Mouse (Mus musculus) heart, postnatal 0 days (tissue): ENCODE measurements around the gene Slc25a21. TPM values are rescaled to one million over a fixed set of nuclear protein-coding genes. Genes with fewer than 3 reads are reported as not detected.

Source experiments
- ATAC-seq: fragments of 200-750 bp; cut with Nextera tagmentation; 2 replicates; pipeline ENCODE4 v1.8.0; 2017; ENCODE audit warnings: low read depth, moderate number of reproducible peaks, moderate library complexity; ENCODE audit not compliant: insufficient read depth
- DNase-seq: peaks from one replicate; pipeline ENCODE4 v3.0.0-alpha.2; 2016; ENCODE audit warnings: low spot score
- H3K27ac ChIP-seq: fragments of 300-500 bp; sonication (generic); 2 replicates; pipeline ENCODE4 v1.5.1; 2014; ENCODE audit warnings: low read depth, mild to moderate bottlenecking
- H3K27me3 ChIP-seq: fragments of 300-500 bp; sonication (generic); 2 replicates; pipeline ENCODE4 v1.6.1; 2014; ENCODE audit warnings: low read length, mixed read lengths; ENCODE audit not compliant: control insufficient read depth, insufficient read depth
- H3K36me3 ChIP-seq: fragments of 300-500 bp; sonication (generic); replicated peaks from 2 replicates; pipeline ENCODE4 v1.6.1; 2014; ENCODE audit warnings: low read length, mixed read lengths; ENCODE audit not compliant: control insufficient read depth, insufficient read depth
- H3K4me1 ChIP-seq: fragments of 300-500 bp; sonication (generic); 2 replicates; pipeline ENCODE4 v1.6.1; 2014; ENCODE audit warnings: antibody characterized with exemption; ENCODE audit not compliant: control insufficient read depth, insufficient read depth
- H3K4me2 ChIP-seq: fragments of 300-500 bp; sonication (generic); 2 replicates; pipeline ENCODE4 v1.6.1; 2014; ENCODE audit warnings: low read depth, mild to moderate bottlenecking, low read length, moderate library complexity
- H3K4me3 ChIP-seq: fragments of 300-500 bp; sonication (generic); 2 replicates; pipeline ENCODE4 v1.5.1; 2014; ENCODE audit warnings: low read depth, low read length
- H3K9ac ChIP-seq: fragments of 300-500 bp; sonication (generic); replicated peaks from 2 replicates; pipeline ENCODE4 v1.6.1; 2014; ENCODE audit warnings: low read depth, low read length, mixed read lengths
- H3K9me3 ChIP-seq: fragments of 300-500 bp; sonication (generic); replicated peaks from 2 replicates; pipeline ENCODE4 v1.6.1; 2016; ENCODE audit warnings: low read length; ENCODE audit not compliant: control insufficient read depth
- CTCF ChIP-seq: IDR thresholded peaks from 2 replicates; pipeline ENCODE4 v1.5.1; 2016; ENCODE audit warnings: antibody characterized with exemption, control low read depth, low read depth
- EP300 ChIP-seq: IDR thresholded peaks from 2 replicates; pipeline ENCODE4 v1.6.1; 2016; ENCODE audit warnings: antibody characterized with exemption, low read depth
- WGBS: fragments of 180-500 bp; shearing (Covaris S2); extraction: QIAGEN DNeasy Blood & Tissue Kit; methylation state at CpG from one replicate; pipeline ENCODE4 v1.1.7; 2014; 5-methylcytosine and 5-hydroxymethylcytosine counted together
- polyA plus RNA-seq: library from polyadenylated mRNA; unstranded; fragments of >200 nt; fragmentation: Nextera tagmentation; extraction: Ambion mirVana; gene quantifications from 2 replicates; pipeline ENCODE4 v1.2.1, GENCODE M21; 2015
- total RNA-seq: library from RNA; depleted of rRNA; stranded (reverse); fragments of >200 nt; gene quantifications from 2 replicates; pipeline ENCODE4 v1.2.3, GENCODE M21; 2014; ENCODE audit warnings: low replicate concordance

The Slc25a21 gene
- total and polyA plus RNA-seq, 2 experiments from 2014 or later = 0.31 TPM; not detected in 1

GRCm38 (mm10) chr12:57158266-57158665, 39.0 kb downstream of the Slc25a21 start:
- DNase-seq (no peak), ATAC-seq (no peak)
- H3K4me2 ChIP-seq = no peak overlapping the region
- no peaks in the 10 kb centered on the region for H3K36me3 ChIP-seq
- H3K9ac ChIP-seq = no peak overlapping the region
- H3K9me3 ChIP-seq = no peaks in the 10 kb centered on the region
- H3K4me3 ChIP-seq = no peak overlapping the region
- TF ChIP-seq EP300 (no peak), CTCF (peak; percentile 19; the same call in 1 of the 2 replicates)
- H3K27me3 ChIP-seq = no peaks in the 10 kb centered on the region
- H3K4me1 ChIP-seq = no peaks in the 10 kb centered on the region
- H3K27ac ChIP-seq = no peak overlapping the region
- WGBS = 35% methylated on average over 3 of the region's 3 CpGs

GRCm38 (mm10) chr12:57138937-57139336, 58.3 kb downstream of the Slc25a21 start:
- WGBS = 65% methylated on average over 1 of the region's 1 CpGs
- no peaks in the 10 kb centered on the region for H3K36me3 ChIP-seq
- no peaks in the 10 kb centered on the region for H3K9me3 ChIP-seq
- ATAC-seq (no peak), DNase-seq (no peak)
- H3K27me3 ChIP-seq = no peaks in the 10 kb centered on the region
- no peaks in the 10 kb centered on the region for H3K4me1 ChIP-seq
- H3K4me3 ChIP-seq = no peak overlapping the region
- TF ChIP-seq CTCF (no peak), EP300 (no peak)
- no peak overlapping the region for H3K4me2 ChIP-seq
- H3K9ac ChIP-seq = no peak overlapping the region
- H3K27ac ChIP-seq = no peak overlapping the region

- H3K4me1 ChIP-seq = no peaks in the 10 kb centered on the region
- TF ChIP-seq CTCF (no peak), EP300 (no peak)
- ATAC-seq = no peak
- H3K4me2 ChIP-seq = no peak overlapping the region
- H3K4me3 ChIP-seq = no peak overlapping the region
- H3K36me3 ChIP-seq = no peaks in the 10 kb centered on the region
- H3K9ac ChIP-seq = no peak overlapping the region
- no peaks in the 10 kb centered on the region for H3K9me3 ChIP-seq
- H3K27me3 ChIP-seq = no peaks in the 10 kb centered on the region
- DNase-seq = no peak
- 79% methylated on average over 2 of the region's 2 CpGs for WGBS
- H3K27ac ChIP-seq = no peak overlapping the region
Observed at GRCm38 (mm10) chr12:57137809-57138208, 59.5 kb downstream of the Slc25a21 start.

GRCm38 (mm10) chr12:57118602-57119001, 78.7 kb downstream of the Slc25a21 start:
- WGBS = 27% methylated on average over 8 of the region's 8 CpGs
- Histone ChIP-seq H3K9me3 (no peaks in the 10 kb centered on the region), H3K27me3 (no peaks in the 10 kb centered on the region), H3K27ac (no peak overlapping the region), H3K4me1 (peaks cover 9% of the 10 kb centered on the region; the same call in 1 of the 2 replicates), H3K9ac (no peak overlapping the region), H3K4me2 (no peak overlapping the region), H3K4me3 (no peak overlapping the region), H3K36me3 (no peaks in the 10 kb centered on the region)
- TF ChIP-seq CTCF (no peak), EP300 (no peak)
- DNase-seq (no peak), ATAC-seq (no peak)

GRCm38 (mm10) chr12:57115516-57115915, 81.8 kb downstream of the Slc25a21 start:
- whole genome bisulfite sequencing = 54% methylated on average over 10 of the region's 10 CpGs
- H3K36me3 ChIP-seq = no peaks in the 10 kb centered on the region
- no peak for TF ChIP-seq CTCF
- TF ChIP-seq EP300 = no peak

GRCm38 (mm10) chr12:57109363-57109762, 87.9 kb downstream of the Slc25a21 start:
- Histone ChIP-seq H3K9me3 (no peaks in the 10 kb centered on the region), H3K36me3 (no peaks in the 10 kb centered on the region), H3K27ac (no peak overlapping the region), H3K4me3 (no peak overlapping the region), H3K9ac (no peak overlapping the region), H3K4me2 (no peak overlapping the region), H3K4me1 (no peaks in the 10 kb centered on the region), H3K27me3 (no peaks in the 10 kb centered on the region)
- 70% methylated on average over 4 of the region's 4 CpGs for WGBS
- DNase-seq = no peak
- no peak for ATAC-seq
- no peak for TF ChIP-seq EP300
- TF ChIP-seq CTCF = no peak

More at GRCm38 (mm10) chr12:57115516-57115915, 81.8 kb downstream of the Slc25a21 start:
- no peak for ATAC-seq
- Histone ChIP-seq H3K4me3 (no peak overlapping the region), H3K27ac (no peak overlapping the region), H3K4me2 (no peak overlapping the region), H3K4me1 (0 out of 2 replicates have a peak, but pooled peaks cover 3% of the 10 kb centered on the region), H3K9me3 (no peaks in the 10 kb centered on the region), H3K9ac (no peak overlapping the region), H3K27me3 (no peaks in the 10 kb centered on the region)
- no peak for DNase-seq
